Mouse (Mus musculus) gastrocnemius, adult 18-20 months (tissue): Measurements from ENCODE around the gene Ambp. TPM values are rescaled to one million over a fixed set of nuclear protein-coding genes. Genes with fewer than 3 reads are reported as not detected.

ENCODE experiments used
- DNase-seq: peaks from one replicate; pipeline ENCODE4 v3.0.0; 2021; ENCODE audit warnings: low spot score
- total RNA-seq, 2 experiments: library from RNA; stranded (reverse); gene quantifications; 2 replicates each; pipeline ENCODE4 v1.2.3; 2021

The Ambp gene
- total RNA-seq, 2 experiments from 2014 or later, result 1.1 TPM; not detected in 1

- peak; percentile 63 for DNase-seq
Measured at GRCm38 (mm10) chr4:63118639-63119437, 35.8 kb downstream of the Ambp start.

- no peak for DNase-seq
Measured at GRCm38 (mm10) chr4:63105651-63106050, 48.9 kb downstream of the Ambp start.

DNA sequence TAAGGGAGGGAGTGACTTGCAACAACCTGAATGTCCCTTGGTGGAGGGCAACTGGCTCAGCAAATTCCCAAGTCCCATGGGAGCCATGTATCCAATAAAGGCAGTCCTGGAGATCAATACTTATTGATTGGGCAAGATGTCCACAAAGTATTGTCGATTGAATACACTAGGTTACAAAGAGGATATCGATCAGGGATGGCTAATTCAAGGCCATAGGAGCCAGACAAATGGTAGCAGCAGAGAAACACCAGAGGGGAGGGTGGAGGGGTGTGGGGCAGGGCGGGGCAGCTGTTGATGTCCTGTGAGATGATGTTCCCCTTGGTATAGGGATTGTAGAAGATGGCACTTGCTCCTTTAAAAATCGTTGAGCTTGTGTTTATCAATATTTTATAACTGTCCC lies 52.6 kb downstream of the Ambp start:
- no peak for DNase-seq

GRCm38 (mm10) chr4:63100478-63100877 lies 54.1 kb downstream of the Ambp start:
- DNase-seq, result no peak

DNA sequence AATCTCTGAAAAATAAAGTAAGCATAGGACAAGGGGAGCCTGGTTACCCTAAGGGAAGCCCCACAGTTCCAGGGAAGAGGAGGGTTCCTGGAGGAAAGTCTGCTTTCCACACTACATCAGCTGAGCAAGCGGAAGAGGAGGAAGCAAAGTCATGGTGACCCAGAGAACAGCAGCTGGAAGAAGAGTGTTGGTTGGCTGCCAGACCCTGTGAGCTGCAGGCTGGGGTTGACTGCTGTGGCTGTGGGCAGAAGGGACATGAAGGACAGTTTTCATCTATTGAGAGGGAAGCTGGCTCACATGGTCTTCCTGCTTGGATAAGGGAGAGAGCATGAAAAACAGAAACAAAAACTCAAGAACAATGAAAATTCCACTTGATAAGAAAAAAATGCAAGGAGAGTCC lies 57.0 kb downstream of the Ambp start:
- DNase-seq, result no peak

Other genes with a start within 250 kb of the Ambp start
- gene Zfp618, start 189.2 kb downstream of the Ambp start, total RNA-seq, result under 1 TPM; 0.18 to 0.28 TPM
- not detected for gene Kif12, start 17.3 kb upstream of the Ambp start, total RNA-seq
- under 1 TPM; 0.46 to 0.47 TPM for gene Col27a1, start 59.2 kb upstream of the Ambp start, total RNA-seq
- 1 to 10 TPM in 1 of 2 experiments, under 1 TPM in 1; 0.62 to 5.0 TPM for gene Orm1, start 189.8 kb upstream of the Ambp start, total RNA-seq
- gene Orm3, start 201.4 kb upstream of the Ambp start, total RNA-seq, result not detected
- gene Orm2, start 207.7 kb upstream of the Ambp start, total RNA-seq, result under 1 TPM in 1 of 2 experiments, not detected in 1; 0.47 TPM
- gene Akna, start 248.6 kb upstream of the Ambp start, total RNA-seq, result 1 to 10 TPM in 1 of 2 experiments, under 1 TPM in 1; 0.82 to 1.5 TPM